Mouse (Mus musculus): ENCODE results near the gene Epn1. TPM values are rescaled to one million over a fixed set of nuclear protein-coding genes. Genes with fewer than 3 reads are reported as not detected.

Epn1 gene
- 116 and 124 TPM in 2 replicates for polyA plus RNA-seq (2014; fragmentation: Nextera tagmentation; extraction: Ambion mirVana)

- Histone ChIP-seq H3K36me3 (replicated peaks; ENCODE audit: control insufficient read depth, insufficient read depth) (peaks cover 58% of the 10 kb centered on the region), H3K4me3 (replicated peaks; ENCODE audit: low read length) (peak within 1 kb of the TSS; percentile 99), H3K9me3 (ENCODE audit: control insufficient read depth, low read length) (no peaks in the 10 kb centered on the region), H3K27me3 (ENCODE audit: control insufficient read depth, insufficient read depth, low read length) (no peaks in the 10 kb centered on the region), H3K4me1 (replicated peaks; ENCODE audit: control insufficient read depth, insufficient read depth, low read length) (peaks cover 15% of the 10 kb centered on the region), H3K27ac (peak within 1 kb of the TSS; percentile 89), H3K9ac (peak within 1 kb of the TSS; percentile 99), H3K4me2 (replicated peaks) (peak within 1 kb of the TSS; percentile 96)
- ATAC-seq (ENCODE audit: low FRiP score) (peak; percentile 97), DNase-seq (ENCODE audit: low spot score) (peak; percentile 98)
- under 1% methylated on average over 62 of the region's 81 CpGs for WGBS
These were observed at the start of gene Epn1 for GRCm38 (mm10) chr7:5080010-5080751. TSS of gene Epn1 (plus strand) at chr7:5080235.

- H3K27me3 ChIP-seq (ENCODE audit: control insufficient read depth, insufficient read depth, low read length) = no peaks in the 10 kb centered on the region
- H3K27ac ChIP-seq = no peak overlapping the region
- no peak overlapping the region for H3K4me3 ChIP-seq (replicated peaks; ENCODE audit: low read length)
- WGBS = 82% methylated on average over 63 of the region's 63 CpGs
- no peak overlapping the region for H3K4me2 ChIP-seq (replicated peaks)
- peaks cover 80% of the 10 kb centered on the region for H3K36me3 ChIP-seq (replicated peaks; ENCODE audit: control insufficient read depth, insufficient read depth)
- no peak overlapping the region for H3K9ac ChIP-seq
- no peak for ATAC-seq (ENCODE audit: low FRiP score)
- H3K9me3 ChIP-seq (ENCODE audit: control insufficient read depth, low read length) = peaks cover 26% of the 10 kb centered on the region
- DNase-seq (ENCODE audit: low spot score) = no peak
- H3K4me1 ChIP-seq (replicated peaks; ENCODE audit: control insufficient read depth, insufficient read depth, low read length) = no peaks in the 10 kb centered on the region
These were observed 49.3 kb upstream of the Epn1 start for GRCm38 (mm10) chr7:5030554-5031275.

GRCm38 (mm10) chr7:5031496-5031895 is 48.5 kb upstream of the Epn1 start:
- H3K9me3 ChIP-seq (ENCODE audit: control insufficient read depth, low read length) = peaks cover 26% of the 10 kb centered on the region
- ATAC-seq (ENCODE audit: low FRiP score) = no peak
- 74% methylated on average over 46 of the region's 46 CpGs for WGBS
- no peak overlapping the region for H3K27ac ChIP-seq
- no peak overlapping the region for H3K4me2 ChIP-seq (replicated peaks)
- no peak for DNase-seq (ENCODE audit: low spot score)
- no peak overlapping the region for H3K4me3 ChIP-seq (replicated peaks; ENCODE audit: low read length)
- peaks cover 88% of the 10 kb centered on the region for H3K36me3 ChIP-seq (replicated peaks; ENCODE audit: control insufficient read depth, insufficient read depth)
- no peaks in the 10 kb centered on the region for H3K4me1 ChIP-seq (replicated peaks; ENCODE audit: control insufficient read depth, insufficient read depth, low read length)
- H3K9ac ChIP-seq = no peak overlapping the region
- no peaks in the 10 kb centered on the region for H3K27me3 ChIP-seq (ENCODE audit: control insufficient read depth, insufficient read depth, low read length)

- Histone ChIP-seq H3K4me3 (replicated peaks; ENCODE audit: low read length) (no peak within 1 kb of the TSS), H3K4me1 (replicated peaks; ENCODE audit: control insufficient read depth, insufficient read depth, low read length) (peaks cover 11% of the 10 kb centered on the region; the same call in 1 of the 2 replicates), H3K36me3 (replicated peaks; ENCODE audit: control insufficient read depth, insufficient read depth) (peaks cover 75% of the 10 kb centered on the region), H3K27ac (no peak within 1 kb of the TSS), H3K9ac (no peak within 1 kb of the TSS), H3K4me2 (replicated peaks) (no peak within 1 kb of the TSS), H3K9me3 (ENCODE audit: control insufficient read depth, low read length) (peaks cover 26% of the 10 kb centered on the region), H3K27me3 (ENCODE audit: control insufficient read depth, insufficient read depth, low read length) (no peaks in the 10 kb centered on the region)
- DNase-seq (ENCODE audit: low spot score) (no peak), ATAC-seq (ENCODE audit: low FRiP score) (no peak)
- WGBS = 94% methylated on average over 3 of the region's 3 CpGs
These were observed 46.2 kb upstream of the Epn1 start, which contains the start of gene 4632433K11Rik for GRCm38 (mm10) chr7:5033818-5034217. TSS of gene 4632433K11Rik (plus strand) at chr7:5034118.

GRCm38 (mm10) chr7:5035628-5036027 is 44.4 kb upstream of the Epn1 start:
- no peak overlapping the region for H3K4me2 ChIP-seq (replicated peaks)
- H3K4me3 ChIP-seq (replicated peaks; ENCODE audit: low read length) = no peak overlapping the region
- no peak overlapping the region for H3K27ac ChIP-seq
- ATAC-seq (ENCODE audit: low FRiP score) (no peak), DNase-seq (ENCODE audit: low spot score) (no peak)
- 97% methylated on average over 17 of the region's 17 CpGs for WGBS
- H3K4me1 ChIP-seq (replicated peaks; ENCODE audit: control insufficient read depth, insufficient read depth, low read length) = peaks cover 13% of the 10 kb centered on the region; the same call in 1 of the 2 replicates
- H3K9ac ChIP-seq = no peak overlapping the region
- H3K36me3 ChIP-seq (replicated peaks; ENCODE audit: control insufficient read depth, insufficient read depth) = peaks cover 57% of the 10 kb centered on the region
- peaks cover 12% of the 10 kb centered on the region for H3K9me3 ChIP-seq (ENCODE audit: control insufficient read depth, low read length)
- H3K27me3 ChIP-seq (ENCODE audit: control insufficient read depth, insufficient read depth, low read length) = no peaks in the 10 kb centered on the region

GRCm38 (mm10) chr7:5036136-5036535 is 43.9 kb upstream of the Epn1 start:
- peaks cover 52% of the 10 kb centered on the region for H3K36me3 ChIP-seq (replicated peaks; ENCODE audit: control insufficient read depth, insufficient read depth)
- no peak overlapping the region for H3K4me3 ChIP-seq (replicated peaks; ENCODE audit: low read length)
- H3K27ac ChIP-seq = no peak overlapping the region
- peaks cover 13% of the 10 kb centered on the region; the same call in 1 of the 2 replicates for H3K4me1 ChIP-seq (replicated peaks; ENCODE audit: control insufficient read depth, insufficient read depth, low read length)
- peaks cover 6% of the 10 kb centered on the region for H3K9me3 ChIP-seq (ENCODE audit: control insufficient read depth, low read length)
- no peak for DNase-seq (ENCODE audit: low spot score)
- ATAC-seq (ENCODE audit: low FRiP score) = no peak
- WGBS = 97% methylated on average over 9 of the region's 9 CpGs
- H3K4me2 ChIP-seq (replicated peaks) = no peak overlapping the region
- H3K27me3 ChIP-seq (ENCODE audit: control insufficient read depth, insufficient read depth, low read length) = no peaks in the 10 kb centered on the region
- no peak overlapping the region for H3K9ac ChIP-seq

GRCm38 (mm10) chr7:5037026-5037425 is 43.0 kb upstream of the Epn1 start:
- Histone ChIP-seq H3K4me1 (replicated peaks; ENCODE audit: control insufficient read depth, insufficient read depth, low read length) (peaks cover 13% of the 10 kb centered on the region; the same call in 1 of the 2 replicates), H3K9me3 (ENCODE audit: control insufficient read depth, low read length) (no peaks in the 10 kb centered on the region), H3K4me3 (replicated peaks; ENCODE audit: low read length) (0 out of 2 replicates have a peak overlapping the region, but pooled peaks have one; percentile 51), H3K9ac (no peak overlapping the region), H3K4me2 (replicated peaks) (peak overlapping the region; percentile 64; the same call in 1 of the 2 replicates), H3K27me3 (ENCODE audit: control insufficient read depth, insufficient read depth, low read length) (no peaks in the 10 kb centered on the region), H3K36me3 (replicated peaks; ENCODE audit: control insufficient read depth, insufficient read depth) (peaks cover 43% of the 10 kb centered on the region), H3K27ac (peak overlapping the region; percentile 96; the same call in 1 of the 2 replicates)
- ATAC-seq (ENCODE audit: low FRiP score) (no peak), DNase-seq (ENCODE audit: low spot score) (no peak)
- 90% methylated on average over 7 of the region's 7 CpGs for WGBS

- DNase-seq (ENCODE audit: low spot score) (no peak), ATAC-seq (ENCODE audit: low FRiP score) (no peak)
- WGBS = 92% methylated on average over 8 of the region's 8 CpGs
- H3K9me3 ChIP-seq (ENCODE audit: control insufficient read depth, low read length) = no peaks in the 10 kb centered on the region
- peak overlapping the region; percentile 96; the same call in 1 of the 2 replicates for H3K27ac ChIP-seq
- peak overlapping the region; percentile 64 for H3K4me2 ChIP-seq (replicated peaks)
- peak overlapping the region; percentile 51 for H3K4me3 ChIP-seq (replicated peaks; ENCODE audit: low read length)
- H3K9ac ChIP-seq = no peak overlapping the region; the same call in 1 of the 2 replicates
- peaks cover 13% of the 10 kb centered on the region; the same call in 1 of the 2 replicates for H3K4me1 ChIP-seq (replicated peaks; ENCODE audit: control insufficient read depth, insufficient read depth, low read length)
- no peaks in the 10 kb centered on the region for H3K27me3 ChIP-seq (ENCODE audit: control insufficient read depth, insufficient read depth, low read length)
- H3K36me3 ChIP-seq (replicated peaks; ENCODE audit: control insufficient read depth, insufficient read depth) = peaks cover 38% of the 10 kb centered on the region
These were observed 42.6 kb upstream of the Epn1 start for GRCm38 (mm10) chr7:5037467-5037866.

GRCm38 (mm10) chr7:5038109-5038732 is 41.8 kb upstream of the Epn1 start, which contains the start of gene Zfp784:
TSS of gene Zfp784 (minus strand) at chr7:5038446.
- H3K9me3 ChIP-seq (ENCODE audit: control insufficient read depth, low read length) = no peaks in the 10 kb centered on the region
- DNase-seq (ENCODE audit: low spot score) (peak; percentile 91), ATAC-seq (ENCODE audit: low FRiP score) (peak; percentile 95)
- peak within 1 kb of the TSS; percentile 96 for H3K27ac ChIP-seq
- no peaks in the 10 kb centered on the region for H3K27me3 ChIP-seq (ENCODE audit: control insufficient read depth, insufficient read depth, low read length)
- H3K36me3 ChIP-seq (replicated peaks; ENCODE audit: control insufficient read depth, insufficient read depth) = peaks cover 31% of the 10 kb centered on the region
- WGBS = 2% methylated on average over 48 of the region's 48 CpGs
- peak within 1 kb of the TSS; percentile 64 for H3K4me2 ChIP-seq (replicated peaks)
- peaks cover 13% of the 10 kb centered on the region; the same call in 1 of the 2 replicates for H3K4me1 ChIP-seq (replicated peaks; ENCODE audit: control insufficient read depth, insufficient read depth, low read length)
- H3K4me3 ChIP-seq (replicated peaks; ENCODE audit: low read length) = peak within 1 kb of the TSS; percentile 51
- peak within 1 kb of the TSS; percentile 72 for H3K9ac ChIP-seq
